Mouse (Mus musculus) heart, postnatal 0 days (tissue): ENCODE data around the gene Snx13.

Source experiments
- CTCF ChIP-seq: IDR thresholded peaks from 2 replicates; pipeline ENCODE4 v1.5.1; 2016; ENCODE audit warnings: antibody characterized with exemption, control low read depth, low read depth
- EP300 ChIP-seq: IDR thresholded peaks from 2 replicates; pipeline ENCODE4 v1.6.1; 2016; ENCODE audit warnings: antibody characterized with exemption, low read depth

DNA sequence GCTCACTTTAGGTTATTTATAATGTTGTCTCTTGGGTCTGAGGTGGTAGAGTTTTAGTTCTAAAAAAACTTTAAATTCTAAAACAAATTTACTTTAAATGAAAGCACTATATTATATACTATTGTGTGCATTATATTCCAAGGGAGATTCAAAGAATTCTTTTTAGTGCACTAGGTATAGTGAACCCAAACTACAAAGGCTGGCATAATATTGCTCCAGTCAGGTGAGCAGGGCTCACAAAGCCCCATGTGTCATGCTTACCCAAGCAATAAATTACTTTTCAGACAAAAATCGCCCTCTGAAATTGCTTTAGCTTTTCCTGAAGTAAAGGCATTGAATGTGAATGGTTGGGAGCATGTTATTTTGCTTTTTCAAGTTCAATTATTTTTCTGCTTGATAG lies 19.5 kb upstream of the Snx13 start:
- TF ChIP-seq EP300 (no peak), CTCF (no peak)
